ENCODE assay signal across 21 mouse cellular contexts in the genomic region with DNA sequence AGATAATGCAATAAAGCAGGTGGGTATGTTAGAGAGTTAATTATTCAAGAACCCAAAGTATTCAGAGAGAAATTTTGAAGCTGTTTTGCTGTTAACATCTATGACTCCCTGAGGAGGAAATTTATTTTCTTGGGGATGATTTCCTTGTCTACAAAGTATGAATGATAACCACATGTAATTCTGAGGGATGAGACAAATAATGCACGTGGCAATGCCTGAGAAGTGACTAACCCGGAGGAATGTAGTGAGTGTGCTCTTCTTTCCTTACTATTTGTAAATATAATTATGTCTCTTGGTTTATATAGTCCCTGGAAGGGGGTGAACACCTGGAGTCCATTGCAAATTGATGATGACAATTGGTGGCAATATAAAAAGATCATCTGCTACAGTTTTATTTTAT.
A peak's percentile ranks its signal among the peaks of the same experiment; 100 is the strongest.
DNase-seq lines count a peak whose midpoint lies in the region; ATAC-seq and TF ChIP-seq lines count a peak whose summit lies in the region.
"Had no signal": no experiment of that assay in that cellular context is flagged by ENCODE, and none has a peak within 500 bp of the region (broad histone marks: within the 10 kb centered on the region; RNA-seq: fewer than 3 reads in every experiment).

No protein-coding gene starts in this region.

- no peaks in the 10 kb centered on the region for H3K9me3 ChIP-seq in forebrain, embryonic 11.5 days (ENCODE audit: control insufficient read depth, low read length)
- H3K9me3 ChIP-seq: G1E had no signal

- WGBS in forebrain, embryonic 11.5 days = 89% methylated on average over 2 of the region's 2 CpGs

- no peak for TF ChIP-seq CTCF in C2C12 (IDR thresholded peaks at IDR 0.05; ENCODE audit: control insufficient read depth, insufficient read depth, insufficient read length)

- no peak overlapping the region for H3K9ac ChIP-seq in forebrain, embryonic 11.5 days (ENCODE audit: low read length)

- H3K79me3 ChIP-seq in C2C12 (ENCODE audit: low read depth) = no peaks in the 10 kb centered on the region

- no peaks in the 10 kb centered on the region for H3K27me3 ChIP-seq in C2C12 (ENCODE audit: control insufficient read depth, insufficient read depth, insufficient read length)
- H3K27me3 ChIP-seq in forebrain, embryonic 11.5 days (ENCODE audit: control insufficient read depth, insufficient read depth, low read length) = no peaks in the 10 kb centered on the region
- H3K27me3 ChIP-seq: CH12.LX had no signal

- no peaks in the 10 kb centered on the region for H3K36me3 ChIP-seq in C2C12 (ENCODE audit: control insufficient read depth, insufficient read depth)
- H3K36me3 ChIP-seq in forebrain, embryonic 11.5 days (ENCODE audit: control insufficient read depth, insufficient read depth, low read length) = no peaks in the 10 kb centered on the region
- H3K36me3 ChIP-seq: G1E had no signal

- no peak for ATAC-seq in forebrain, embryonic 11.5 days (replicated peaks; ENCODE audit: low FRiP score)
- ATAC-seq: activated CD4-positive, CD25-positive, alpha-beta regulatory T cell, adult 4 months; CD4-positive, CD25-positive, alpha-beta regulatory T cell, adult 4 months; Patski had no signal

- peak; percentile 55 for DNase-seq in 3T3-L1 (ENCODE audit: low read depth, low spot score)
- DNase-seq in forebrain, embryonic 11.5 days (ENCODE audit: low spot score) = no peak
- no peak for DNase-seq in cerebellum, postnatal 25 days
- DNase-seq: adrenal gland, adult 2 months; adrenal gland, adult 8-10 months; adrenal gland, postnatal 10 days; adrenal gland, postnatal 14 days; adrenal gland, postnatal 25 days; adrenal gland, postnatal 36 days; B cell, adult 2 months; cerebellum, adult 11 months; cerebellum, adult 11-12 months; cerebellum, adult 18-20 months; cerebellum, adult 2 months; cerebellum, adult 8-10 months had no signal

- no peak overlapping the region for H3ac ChIP-seq in C2C12 (ENCODE audit: control insufficient read depth, insufficient read length, low read depth)

- H3K27ac ChIP-seq in forebrain, embryonic 11.5 days (ENCODE audit: low read depth, low read length) = no peak overlapping the region

- H3K4me3 ChIP-seq in C2C12 (ENCODE audit: insufficient read depth, poor library complexity, severe bottlenecking) = no peak overlapping the region
- H3K4me3 ChIP-seq in forebrain, embryonic 11.5 days (ENCODE audit: low read depth, low read length) = no peak overlapping the region

- H3K79me2 ChIP-seq in C2C12 (ENCODE audit: control insufficient read depth, insufficient read depth) = no peaks in the 10 kb centered on the region

- H3K4me2 ChIP-seq in forebrain, embryonic 11.5 days (ENCODE audit: low read depth, low read length, severe bottlenecking) = no peak overlapping the region

- H3K4me1 ChIP-seq in forebrain, embryonic 11.5 days (replicated peaks; ENCODE audit: control insufficient read depth, insufficient read depth, low read length) = no peaks in the 10 kb centered on the region

TF ChIP-seq in C2C12, 6 proteins besides CTCF, POLR2A, EP300 and RAD21:
- no peak for TF ChIP-seq CEBPB (IDR thresholded peaks at IDR 0.05; ENCODE audit: low read depth)
- peak; percentile 48 for TF ChIP-seq USF1 (IDR thresholded peaks at IDR 0.05; ENCODE audit: low read depth)
- TF ChIP-seq FOSL1 (IDR thresholded peaks at IDR 0.05; ENCODE audit: insufficient read depth, low read length, poor library complexity, severe bottlenecking) = peak; percentile 76
- TF ChIP-seq MAX (IDR thresholded peaks at IDR 0.05) = peak; percentile 95
